Mouse (Mus musculus) cortical plate, adult 2 months (tissue): ENCODE measurements at regions not wholly inside any gene's neighbourhood (a gene's known extent, or its start where the extent isn't known, plus 50 kb on each side); places are given as distances from the start of the nearest gene placed in this dataset.

Experiments
- CTCF ChIP-seq: fragments of 200-500 bp; IDR thresholded peaks from 2 replicates; pipeline ENCODE4 v1.5.1; 2011; ENCODE audit warnings: mild to moderate bottlenecking, control low read depth, low read length; ENCODE audit not compliant: insufficient read depth; ENCODE audit errors: extremely low read depth
- POLR2A ChIP-seq: fragments of 200-500 bp; IDR thresholded peaks from 2 replicates; pipeline ENCODE4 v1.6.1; 2011; ENCODE audit warnings: mild to moderate bottlenecking, low read length, control low read depth; ENCODE audit not compliant: insufficient read depth; ENCODE audit errors: extremely low read depth

- TF ChIP-seq CTCF (peak; percentile 97), POLR2A (no peak)
These were observed 149.5 kb downstream of the Setd4 start for GRCm38 (mm10) chr16:93454080-93454997.
